In the genomic region with DNA sequence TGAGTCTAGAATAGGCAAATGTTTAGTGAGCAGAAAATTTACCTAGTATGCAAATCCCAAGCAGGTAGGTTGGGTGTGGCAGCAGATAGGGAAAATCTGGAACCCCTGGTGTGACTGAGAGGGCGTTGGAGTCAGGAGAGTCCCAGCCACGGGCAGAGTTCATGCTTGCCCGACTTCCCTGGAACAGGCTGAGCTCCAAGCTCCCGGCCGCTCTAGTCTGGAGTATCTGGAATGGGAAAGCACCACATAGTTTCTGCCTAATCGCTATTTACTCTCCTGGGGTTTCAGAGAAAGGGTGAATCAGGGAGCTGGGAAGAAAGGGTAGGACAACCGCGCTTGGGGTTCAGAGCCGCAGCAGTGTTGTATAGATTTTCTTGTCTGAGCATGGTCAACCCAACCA, we compare ENCODE assay signal across 13 mouse cellular contexts.
"Had no signal": no experiment of that assay in that cellular context is flagged by ENCODE, and none has a peak within 500 bp of the region (broad histone marks: within the 10 kb centered on the region; RNA-seq: fewer than 3 reads in every experiment).

No protein-coding gene starts in this region.

- DNase-seq: kidney, postnatal 25 days; layer of hippocampus, postnatal 36 days; liver; lung, adult 2 months; lung, postnatal 10 days; right cerebral cortex, postnatal 14 days; thymus, postnatal 36 days had no signal

- H3K9me3 ChIP-seq: kidney, embryonic 15.5 days; limb, embryonic 12.5 days; megakaryocyte, embryonic 14.5 days; midbrain, embryonic 13.5 days had no signal

- H3K4me3 ChIP-seq: kidney, embryonic 15.5 days; limb, embryonic 12.5 days; megakaryocyte, embryonic 14.5 days; midbrain, embryonic 13.5 days had no signal

- H3K36me3 ChIP-seq: kidney, embryonic 15.5 days; limb, embryonic 12.5 days; midbrain, embryonic 13.5 days had no signal

- H3K9ac ChIP-seq: kidney, embryonic 15.5 days; limb, embryonic 12.5 days; liver, embryonic 14.5 days; midbrain, embryonic 13.5 days had no signal

- H3K4me2 ChIP-seq: kidney, embryonic 15.5 days; midbrain, embryonic 13.5 days had no signal

- H3K27ac ChIP-seq: kidney, embryonic 15.5 days; limb, embryonic 12.5 days; liver, embryonic 14.5 days; macrophage; midbrain, embryonic 13.5 days had no signal
